Mouse (Mus musculus) myocyte (in vitro differentiated cells): Measurements from ENCODE around the gene Mapk9.
"Not testable (repeated sequence)": the region's sequence is repeated elsewhere in the genome, so short reads cannot be mapped to it uniquely, and the experiment has no call there.

Source experiments
- CEBPB ChIP-seq: IDR thresholded peaks from 2 replicates; pipeline ENCODE4 v1.6.1; 2011; ENCODE audit warnings: mild to moderate bottlenecking, moderate library complexity; ENCODE audit not compliant: poor library complexity, insufficient read depth, severe bottlenecking
- E2F4 ChIP-seq: IDR thresholded peaks from one replicate; pipeline ENCODE4 v1.6.1; 2011; ENCODE audit warnings: mild to moderate bottlenecking, control low read depth, moderate library complexity; ENCODE audit not compliant: insufficient read depth
- MAX ChIP-seq: IDR thresholded peaks from one replicate; pipeline ENCODE4 v1.6.1; 2011; ENCODE audit warnings: low read depth, mild to moderate bottlenecking, control low read depth
- MYOD1 ChIP-seq, 3 experiments: IDR thresholded peaks; one replicate each; pipeline ENCODE4 v1.6.1; 2011; ENCODE audit warnings: control low read depth in 2 of 3, low read depth in 2 of 3, mild to moderate bottlenecking in 2 of 3, moderate library complexity in 1 of 3; ENCODE audit not compliant: insufficient read length in 2 of 3, control insufficient read depth in 1 of 3
- MYOG ChIP-seq, 3 experiments: IDR thresholded peaks; one replicate each; pipeline ENCODE4 v1.6.1; 2011; ENCODE audit warnings: control low read depth in 2 of 3, low read depth in 2 of 3, mild to moderate bottlenecking in 2 of 3; ENCODE audit not compliant: insufficient read length in 2 of 3, control insufficient read depth in 1 of 3, insufficient read depth in 1 of 3
- POLR2A ChIP-seq: IDR thresholded peaks from one replicate; pipeline ENCODE4 v1.6.1; 2011; ENCODE audit warnings: low read depth, mild to moderate bottlenecking, control low read depth, moderate library complexity; ENCODE audit not compliant: insufficient read length
- POLR2AphosphoS2 ChIP-seq: IDR thresholded peaks from one replicate; pipeline ENCODE4 v1.6.1; 2011; ENCODE audit warnings: low read depth, control low read depth; ENCODE audit not compliant: insufficient read length
- SRF ChIP-seq: IDR thresholded peaks from one replicate; pipeline ENCODE4 v1.6.1; 2011; ENCODE audit warnings: low read depth; ENCODE audit not compliant: control insufficient read depth, insufficient read length
- TCF12 ChIP-seq: IDR thresholded peaks from one replicate; pipeline ENCODE4 v1.6.1; 2011; ENCODE audit warnings: mild to moderate bottlenecking, control low read depth; ENCODE audit not compliant: poor library complexity, insufficient read depth, severe bottlenecking
- TCF3 ChIP-seq: IDR thresholded peaks from one replicate; pipeline ENCODE4 v1.6.1; 2011; ENCODE audit warnings: low read depth, control low read depth; ENCODE audit not compliant: insufficient read length
- USF1 ChIP-seq: IDR thresholded peaks from one replicate; pipeline ENCODE4 v1.6.1; 2011; ENCODE audit warnings: low read depth, mild to moderate bottlenecking, control low read depth, moderate library complexity

GRCm38 (mm10) chr11:49810696-49811095 lies 35.9 kb upstream of the Mapk9 start:
- TF ChIP-seq POLR2A; POLR2AphosphoS2; E2F4; TCF12; MAX; USF1; TCF3; SRF; MYOD1 (IDR thresholded peaks at IDR 0.05; ENCODE audit: control insufficient read depth in 1 of 3, insufficient read length in 2 of 3, low read depth in 2 of 3); MYOG (IDR thresholded peaks at IDR 0.05; ENCODE audit: control insufficient read depth in 1 of 3, insufficient read depth in 1 of 3, insufficient read length in 2 of 3, low read depth in 2 of 3); CEBPB: not testable (repeated sequence)
